Mouse (Mus musculus): ENCODE results near the gene Glul. TPM values are rescaled to one million over a fixed set of nuclear protein-coding genes. Genes with fewer than 3 reads are reported as not detected.
"Not testable (repeated sequence)": the region's sequence is repeated elsewhere in the genome, so short reads cannot be mapped to it uniquely, and the experiment has no call there.

Gene Glul
- total RNA-seq (2015) (58.1 and 63.4 TPM in 2 replicates), total RNA-seq (2017) (79.0 and 91.0 TPM in 2 replicates)

DNA sequence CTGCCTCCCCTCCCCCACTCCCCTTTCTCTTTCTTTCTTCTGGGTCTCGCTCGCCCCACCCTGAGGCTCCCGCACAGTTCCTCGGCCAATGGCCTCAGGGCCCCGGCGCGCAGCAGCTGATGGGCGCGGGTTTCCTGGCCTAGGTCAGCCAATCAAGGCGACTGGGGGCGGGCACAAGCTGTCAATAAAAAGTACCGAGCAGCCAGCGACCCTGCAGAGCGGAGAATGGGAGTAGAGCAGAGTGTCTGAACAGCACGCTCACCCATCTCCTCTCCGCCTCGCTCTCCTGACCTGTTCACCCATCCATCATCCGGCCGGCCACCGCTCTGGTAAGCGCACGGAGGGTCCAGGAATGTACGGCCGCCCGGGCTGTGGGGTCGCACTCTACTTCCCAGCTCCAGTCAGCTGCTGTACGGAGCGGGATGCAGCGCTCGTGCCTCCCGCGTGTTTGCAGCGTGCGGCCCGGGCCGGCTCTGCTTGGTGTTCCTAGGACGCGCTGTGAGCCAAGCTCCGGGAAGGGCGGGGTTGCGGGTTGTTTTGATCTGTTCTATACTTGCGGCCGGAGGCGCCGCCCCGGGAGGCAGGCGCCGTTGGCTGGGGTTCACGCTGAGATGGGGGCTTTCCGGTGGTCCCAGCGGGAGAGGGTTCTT, at the start of gene Glul, which contains the start of gene Teddm2:
Glul (plus strand) TSS at position 214 of the 650 bp plus-strand sequence.
Teddm2 (minus strand) TSS at position 498 of the 650 bp plus-strand sequence.
- ATAC-seq (ENCODE audit: poor library complexity, severe bottlenecking), result peak; percentile 82

DNA sequence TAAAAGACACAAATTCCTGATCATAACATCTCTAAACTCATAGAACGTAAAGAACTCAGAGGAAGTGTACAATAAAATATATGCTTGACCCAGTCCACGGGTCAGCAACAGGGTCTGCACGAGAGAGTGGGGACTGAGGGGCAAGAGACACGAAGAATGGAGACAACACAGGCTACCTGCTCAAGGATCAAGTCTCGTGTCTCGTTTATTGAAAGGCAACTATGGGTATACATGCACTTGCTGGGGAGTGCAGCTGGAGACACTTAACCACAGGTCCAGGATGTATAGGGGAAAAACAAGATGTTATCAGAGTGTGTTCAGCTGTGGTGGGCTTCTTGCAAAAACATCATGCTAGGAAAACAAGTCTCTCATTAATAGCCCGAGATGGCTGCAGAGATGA, 47.0 kb upstream of the Glul start:
- ATAC-seq (ENCODE audit: poor library complexity, severe bottlenecking), result not testable (repeated sequence)

DNA sequence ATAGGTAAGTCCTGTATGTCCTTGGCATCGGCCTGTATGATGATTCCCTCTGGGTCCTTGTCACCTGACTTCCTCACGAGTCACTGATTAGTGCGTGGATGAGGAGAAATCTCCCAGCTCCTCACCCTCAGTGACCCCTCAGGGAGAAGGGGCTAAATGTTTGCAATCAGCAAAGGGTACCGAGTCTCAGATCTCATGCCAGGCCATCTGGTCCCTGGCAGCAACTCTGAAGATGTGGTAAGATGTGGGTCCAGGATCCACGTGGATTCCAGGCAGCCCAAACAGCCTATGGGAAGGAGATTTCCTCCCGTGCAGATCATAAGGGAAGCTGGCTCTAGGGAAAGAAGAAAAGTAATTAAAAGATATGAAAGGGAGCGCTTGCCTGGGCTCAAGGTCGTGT, 43.8 kb upstream of the Glul start:
- ATAC-seq (ENCODE audit: poor library complexity, severe bottlenecking), result no peak

DNA sequence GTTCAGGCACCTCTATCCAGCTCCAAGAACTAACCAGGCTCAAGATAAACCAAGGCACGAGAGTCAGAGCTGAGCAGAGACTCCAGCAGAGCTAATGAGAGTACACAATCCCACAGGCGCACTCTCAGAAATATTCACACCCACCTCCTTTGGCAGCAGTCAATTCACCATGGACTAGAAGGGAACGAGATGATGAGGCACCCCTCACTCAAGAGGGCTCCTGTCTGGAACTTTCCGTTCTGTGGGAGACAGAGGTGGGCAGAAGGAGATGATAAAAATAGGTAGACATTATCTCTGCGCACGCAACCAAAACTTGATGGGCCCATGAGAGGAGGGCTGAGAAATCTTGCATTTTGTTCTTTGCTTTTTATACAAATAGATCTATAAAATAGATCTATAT, 25.7 kb upstream of the Glul start, which contains the start of gene Teddm1b:
Teddm1b (plus strand) TSS at position 301 of the 400 bp plus-strand sequence.
- no peak for ATAC-seq (ENCODE audit: poor library complexity, severe bottlenecking)

DNA sequence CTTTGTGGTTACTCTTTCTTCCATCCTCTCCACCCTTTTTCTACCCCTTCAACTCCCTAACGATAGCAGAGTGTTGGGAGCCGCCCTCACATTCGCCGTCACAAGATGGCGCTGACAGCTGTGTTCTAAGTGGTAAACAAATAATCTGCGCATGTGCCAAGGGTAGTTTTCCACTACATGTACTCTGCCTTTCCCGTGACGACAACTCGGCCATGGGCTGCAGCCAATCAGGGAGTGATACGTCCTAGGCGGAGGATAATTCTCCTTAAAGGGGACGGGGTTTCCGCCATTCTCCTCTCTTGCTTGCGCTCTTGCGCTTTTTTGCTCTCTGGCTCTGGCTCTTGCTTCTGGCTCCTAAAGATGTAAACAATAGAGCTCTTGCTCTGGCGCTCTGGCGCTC, 19.4 kb upstream of the Glul start:
- ATAC-seq (ENCODE audit: poor library complexity, severe bottlenecking), result not testable (repeated sequence)

DNA sequence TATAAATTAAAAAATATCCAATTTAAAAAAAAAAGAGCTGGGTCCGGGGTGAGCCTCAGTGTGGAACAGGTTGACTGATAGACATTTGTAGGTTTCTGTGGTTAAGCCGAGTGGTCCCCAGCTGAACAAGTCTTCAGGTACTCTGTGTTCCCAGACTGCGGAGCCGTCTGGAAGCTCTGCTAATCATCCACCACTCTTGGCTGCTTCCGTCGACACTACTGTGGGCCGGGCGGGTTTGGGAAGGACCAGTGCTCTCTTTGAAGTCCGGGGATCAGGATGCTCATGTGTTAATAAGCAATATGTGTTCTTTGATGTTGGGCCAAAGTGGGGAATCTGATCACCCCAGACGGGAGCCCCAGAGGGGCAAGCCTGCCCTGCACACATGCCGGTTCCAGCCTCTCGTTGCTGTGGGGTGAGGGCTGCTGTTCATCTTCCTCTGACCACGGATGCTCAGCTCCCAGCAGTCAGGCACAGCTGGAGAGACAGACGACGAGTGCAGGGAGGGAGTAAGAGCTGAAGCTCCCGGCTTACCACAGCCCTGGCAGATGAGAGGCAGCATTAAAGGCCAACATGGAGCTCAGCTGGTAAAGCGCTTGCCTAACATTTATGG, 13.6 kb upstream of the Glul start:
- no peak for ATAC-seq (ENCODE audit: poor library complexity, severe bottlenecking)

DNA sequence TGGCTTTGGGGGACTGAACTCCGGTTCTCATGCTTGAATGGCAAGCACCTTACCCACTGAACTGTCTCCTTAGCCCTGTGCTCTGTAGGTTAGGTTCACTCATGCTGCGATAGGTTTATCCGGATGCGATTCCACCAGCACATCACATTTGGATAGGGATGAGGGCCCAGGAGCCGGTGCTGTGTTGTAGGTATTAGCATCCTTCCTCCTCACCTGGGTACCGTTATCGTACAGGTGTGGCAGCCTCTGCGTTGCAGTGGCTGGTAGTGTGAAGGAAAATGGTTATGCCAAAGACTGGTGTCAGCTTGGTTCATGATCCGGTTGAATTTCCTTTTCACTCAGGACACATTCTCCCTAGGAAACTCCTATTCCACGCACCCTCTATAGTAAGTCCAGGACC, 9.6 kb upstream of the Glul start:
- ATAC-seq (ENCODE audit: poor library complexity, severe bottlenecking), result no peak

DNA sequence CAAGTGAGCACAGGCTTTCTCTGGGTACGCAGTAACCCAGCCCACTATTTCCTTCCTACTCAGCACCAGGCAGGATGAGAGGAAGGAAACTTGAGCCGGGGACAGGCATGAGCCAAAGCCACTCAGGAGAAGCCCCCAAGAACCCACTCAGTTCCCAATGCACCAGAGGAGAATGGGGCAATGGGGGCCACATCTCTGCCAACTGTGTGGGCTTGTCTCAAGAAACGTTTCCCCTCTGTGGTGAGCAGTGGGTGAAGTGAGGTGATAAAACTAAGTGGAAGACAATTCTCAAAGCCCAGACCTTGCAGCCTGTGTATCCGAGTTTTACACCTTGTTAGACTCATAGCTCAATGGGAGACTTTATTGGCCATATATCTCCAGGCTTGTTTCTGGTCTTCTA, 8.3 kb upstream of the Glul start, which contains the start of gene Teddm1a:
Teddm1a (plus strand) TSS at position 301 of the 400 bp plus-strand sequence.
- ATAC-seq (ENCODE audit: poor library complexity, severe bottlenecking), result no peak

DNA sequence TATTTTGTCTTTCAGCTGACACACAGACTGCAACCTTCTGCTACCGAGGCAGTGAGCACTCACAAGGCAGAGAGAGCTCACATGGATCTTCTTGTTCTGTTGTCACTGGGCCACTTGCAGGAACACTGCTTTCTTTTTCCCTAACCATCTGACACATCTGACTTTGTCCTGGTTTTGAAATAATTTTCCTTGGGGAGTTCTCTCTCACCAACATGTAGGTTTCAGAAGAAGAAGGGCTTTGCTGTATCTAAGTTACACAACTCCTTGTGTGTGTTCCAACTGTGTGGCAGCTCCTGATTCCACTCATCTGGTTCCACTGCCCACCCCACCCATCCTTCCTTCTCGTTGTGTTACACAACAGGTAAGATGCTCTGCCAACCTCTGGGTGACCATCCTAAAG, 6.0 kb upstream of the Glul start:
- no peak for ATAC-seq (ENCODE audit: poor library complexity, severe bottlenecking)

DNA sequence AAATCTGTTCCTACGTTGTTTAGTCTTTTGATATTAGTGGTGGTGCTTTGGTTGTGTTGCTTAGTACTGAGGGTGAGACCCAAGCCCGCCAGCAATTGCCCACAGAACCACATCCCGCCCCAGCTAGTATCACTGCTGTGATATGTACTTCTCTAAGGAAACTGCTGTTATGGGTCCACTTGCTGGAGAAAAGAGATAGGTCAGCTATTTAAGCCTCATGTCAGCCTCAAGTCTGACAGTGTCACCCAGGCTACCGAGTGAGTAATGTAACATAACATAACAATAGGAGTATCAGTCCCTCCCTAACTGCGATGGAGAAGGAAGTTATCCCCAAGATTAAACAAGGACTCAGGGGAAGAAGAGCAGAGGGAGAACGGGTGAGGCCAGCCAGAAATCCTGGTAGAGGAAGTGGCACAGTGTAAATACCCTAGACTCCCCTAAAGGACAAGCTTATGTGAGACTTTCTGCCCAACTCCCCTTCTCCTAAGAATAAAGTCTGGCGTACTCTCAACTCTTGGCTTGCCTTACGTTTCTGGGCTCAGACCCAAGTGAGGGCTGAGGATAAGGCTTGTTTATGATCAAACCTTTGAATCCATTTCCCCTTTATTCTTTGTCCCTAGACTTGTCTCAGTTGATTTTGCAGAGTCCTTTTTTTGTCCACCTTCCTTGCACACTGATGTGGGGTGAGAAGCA, 5.4 kb upstream of the Glul start:
- no peak for ATAC-seq (ENCODE audit: poor library complexity, severe bottlenecking)

DNA sequence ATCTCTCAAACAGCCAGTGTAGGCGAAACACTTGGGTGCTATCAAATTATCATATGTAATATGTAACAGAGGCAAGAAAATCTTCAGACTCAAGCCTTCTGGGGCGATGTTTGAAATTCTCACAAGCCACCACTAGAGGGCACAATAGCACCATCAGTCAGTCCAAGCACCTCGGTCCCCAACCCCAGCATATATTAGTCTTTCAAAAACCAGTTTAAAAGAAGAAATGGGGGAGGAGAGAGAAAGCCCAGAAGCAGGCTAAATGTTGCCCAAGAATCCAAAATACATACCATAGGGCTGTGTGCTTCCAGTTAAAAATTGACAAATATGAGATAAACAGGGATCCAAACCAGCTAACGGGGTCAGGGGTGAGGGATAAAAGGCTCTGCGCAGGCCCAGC, 4.8 kb upstream of the Glul start:
- ATAC-seq (ENCODE audit: poor library complexity, severe bottlenecking), result peak; percentile 49

DNA sequence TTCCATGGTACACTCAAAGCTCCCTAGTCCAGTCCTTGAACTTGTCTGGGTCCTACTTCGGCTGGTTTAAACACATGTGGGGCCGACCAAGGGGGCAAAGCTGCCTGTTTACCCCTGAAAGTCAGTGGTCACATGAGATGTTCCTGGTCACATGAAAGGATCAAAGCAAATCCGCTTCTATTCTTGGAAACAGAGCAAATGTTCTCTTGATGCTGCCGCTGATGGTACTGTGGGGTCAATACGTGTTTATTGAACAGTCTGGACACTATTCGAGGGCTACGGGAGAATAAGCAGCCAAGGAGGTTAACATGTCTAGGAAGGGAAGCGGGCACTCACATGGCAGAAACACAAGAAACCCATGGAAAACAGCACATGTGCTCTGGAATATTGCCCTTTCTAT, 2.5 kb upstream of the Glul start:
- ATAC-seq (ENCODE audit: poor library complexity, severe bottlenecking), result no peak

DNA sequence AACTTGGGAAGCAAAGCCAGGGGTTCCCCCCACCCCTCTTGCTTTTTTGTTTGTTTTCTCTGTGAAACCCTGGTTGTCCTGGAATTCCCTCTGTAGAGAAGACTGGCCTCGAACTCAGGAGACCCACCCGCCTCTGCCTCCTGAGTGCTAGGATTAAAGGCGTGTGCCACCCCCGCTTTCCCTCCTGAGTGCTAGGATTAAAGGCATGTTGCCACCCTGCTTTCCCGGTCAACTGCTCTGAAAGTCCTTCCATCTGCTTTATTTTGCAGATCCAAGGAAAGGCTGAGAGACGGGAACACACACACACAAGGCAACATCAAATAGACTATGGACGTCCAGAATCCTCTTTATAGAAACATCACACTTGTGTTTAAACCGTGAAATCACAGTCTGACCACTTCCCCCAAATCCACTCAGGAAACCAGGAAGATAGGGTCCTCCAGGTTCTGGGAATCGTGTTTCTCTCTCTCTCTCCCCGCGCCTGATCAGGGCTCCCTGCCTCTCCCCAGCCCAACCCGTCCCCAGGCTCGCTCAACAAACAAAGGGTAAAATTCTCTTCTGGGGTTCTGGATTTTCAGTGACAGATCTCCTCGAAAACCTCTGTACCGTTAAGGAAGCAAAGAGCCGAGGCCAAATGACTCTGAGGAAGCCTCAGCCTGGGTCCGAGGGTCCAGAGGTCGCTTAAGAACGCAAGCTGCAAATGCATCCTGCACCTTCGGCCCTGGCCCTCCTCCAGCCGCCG, 584 bp upstream of the Glul start:
- ATAC-seq (ENCODE audit: poor library complexity, severe bottlenecking), result no peak

DNA sequence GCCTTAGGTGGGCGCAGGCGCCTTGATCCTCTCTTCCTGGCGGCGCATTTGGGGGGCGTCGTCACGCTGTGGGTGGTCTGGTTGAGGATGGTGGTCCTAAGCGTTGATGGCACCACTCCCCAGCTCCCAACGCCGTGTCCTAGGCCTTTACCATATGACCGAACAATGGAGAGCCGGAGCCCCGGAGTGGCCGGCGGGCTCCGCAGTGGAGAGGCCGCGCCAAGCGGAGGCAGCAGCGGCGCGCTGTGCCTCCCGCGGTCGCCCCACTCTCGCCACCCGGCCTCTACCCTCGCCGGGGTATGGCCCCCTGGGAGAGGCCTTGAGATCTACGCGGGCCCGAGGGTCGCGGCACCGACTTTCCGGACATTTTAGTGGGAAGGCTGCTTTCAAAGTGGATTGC, 637 bp downstream of the Glul start:
- peak; percentile 23 for ATAC-seq (ENCODE audit: poor library complexity, severe bottlenecking)

DNA sequence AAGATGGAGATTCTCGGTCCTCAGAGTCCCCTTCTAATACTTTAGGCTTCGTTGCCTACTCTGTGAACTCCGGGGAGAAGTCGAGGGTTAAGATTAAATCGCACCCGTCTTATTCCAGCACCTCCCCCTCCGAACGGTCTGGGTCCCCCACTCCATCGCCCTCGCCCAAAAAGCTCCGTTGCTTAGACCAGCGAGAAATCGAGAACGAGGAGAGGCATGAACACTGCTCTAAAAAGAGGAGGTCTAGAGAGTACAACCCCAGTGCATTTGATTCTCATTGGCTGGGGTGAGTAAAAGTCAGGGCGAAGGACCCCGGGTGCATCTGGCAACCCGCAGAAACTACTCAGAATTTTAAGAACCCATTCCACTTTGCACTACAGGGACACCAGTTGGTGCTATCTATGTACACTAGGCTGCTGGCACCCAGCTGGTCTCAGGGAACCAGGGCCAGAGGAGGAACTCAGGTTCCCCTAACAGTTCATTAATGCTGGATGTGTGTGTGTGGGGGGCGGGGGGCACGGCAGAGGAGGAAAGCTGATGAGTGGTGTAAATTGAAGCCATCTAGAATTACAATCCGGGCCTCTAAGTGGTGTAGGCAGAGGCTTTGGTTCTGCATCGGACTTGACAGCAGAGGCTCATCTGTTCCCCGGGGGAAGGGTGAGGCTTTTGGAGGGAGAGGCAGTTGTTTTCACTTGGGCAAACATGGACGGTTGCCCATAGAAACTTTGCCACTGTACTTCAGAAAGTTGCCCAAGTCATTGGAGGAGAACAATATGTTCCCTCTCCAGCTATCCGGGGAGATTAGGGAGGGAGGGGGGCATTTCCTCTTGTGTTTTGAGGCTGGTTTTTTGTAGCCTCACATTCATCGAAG, 1.4 kb downstream of the Glul start:
- peak; percentile 2; the same call in 1 of the 2 replicates for ATAC-seq (ENCODE audit: poor library complexity, severe bottlenecking)

DNA sequence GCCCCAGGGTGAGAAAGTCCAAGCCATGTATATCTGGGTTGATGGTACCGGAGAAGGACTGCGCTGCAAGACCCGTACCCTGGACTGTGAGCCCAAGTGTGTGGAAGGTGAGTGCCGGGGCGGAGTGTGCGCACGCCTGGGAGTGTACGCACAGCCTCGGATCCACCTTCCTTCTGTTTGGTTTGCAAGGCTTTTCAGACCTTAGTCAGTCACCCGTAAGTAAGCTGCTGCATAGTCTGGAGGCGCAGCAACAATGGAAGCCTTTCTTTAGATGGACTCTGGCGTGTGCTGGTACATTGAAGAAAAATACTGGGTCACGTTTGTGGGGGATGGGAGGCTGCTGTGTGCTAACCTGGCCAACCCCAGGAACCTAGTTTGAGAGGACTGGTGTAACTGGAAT, 3.3 kb downstream of the Glul start:
- ATAC-seq (ENCODE audit: poor library complexity, severe bottlenecking), result no peak

DNA sequence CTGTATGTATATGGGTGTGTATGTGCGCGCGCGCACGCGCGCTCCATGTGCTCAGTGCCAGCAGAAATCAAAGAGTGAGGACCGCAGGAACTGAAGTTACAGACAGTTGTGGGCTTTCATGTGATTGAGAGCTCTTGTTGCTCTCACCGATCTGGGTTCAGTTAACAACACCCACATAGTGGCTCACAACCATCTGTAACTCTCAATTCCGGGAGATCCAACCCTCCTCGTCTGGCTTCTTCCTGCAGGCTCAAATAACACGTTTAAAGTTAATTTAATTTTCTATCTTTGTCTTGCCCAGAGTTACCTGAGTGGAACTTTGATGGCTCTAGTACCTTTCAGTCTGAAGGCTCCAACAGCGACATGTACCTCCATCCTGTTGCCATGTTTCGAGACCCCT, 4.5 kb downstream of the Glul start:
- no peak for ATAC-seq (ENCODE audit: poor library complexity, severe bottlenecking)

DNA sequence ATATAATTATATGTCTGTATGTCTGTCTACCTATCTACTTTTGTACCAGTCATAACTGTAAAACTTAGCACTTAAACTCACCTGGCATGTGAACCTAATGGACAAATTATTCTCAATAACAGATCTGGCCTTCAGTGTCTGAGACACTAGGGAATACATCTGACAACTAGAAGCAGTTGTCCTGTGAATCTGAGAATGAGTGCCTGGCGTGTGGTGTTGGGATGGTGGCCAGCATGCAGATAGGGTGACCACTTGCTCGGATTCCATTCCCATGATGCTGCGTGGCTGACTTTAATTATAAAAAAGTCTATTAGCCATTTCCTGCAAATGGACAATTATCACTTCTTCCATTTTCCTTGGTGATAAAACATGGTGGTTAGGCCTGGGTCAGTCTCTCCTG, 6.1 kb downstream of the Glul start:
- no peak for ATAC-seq (ENCODE audit: poor library complexity, severe bottlenecking)

DNA sequence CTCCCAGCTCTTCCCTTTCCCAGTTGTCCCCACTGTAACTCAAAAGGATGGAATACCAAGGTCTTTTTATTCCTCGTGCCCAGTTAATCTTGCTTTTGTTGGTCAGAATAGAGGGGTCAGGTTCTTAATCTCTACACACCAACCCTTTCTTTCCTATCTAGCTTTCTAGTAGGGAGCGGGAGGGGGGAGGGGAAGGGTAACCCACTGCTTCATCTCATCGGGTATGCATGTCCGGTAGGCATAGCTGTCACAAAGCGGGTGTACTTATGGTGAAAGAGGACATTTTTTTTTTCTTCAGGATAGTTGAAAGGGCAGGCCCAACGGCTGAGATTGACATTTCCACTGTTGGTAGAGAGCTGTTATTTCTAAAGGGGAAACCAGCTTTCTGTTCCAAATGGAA, 8.5 kb downstream of the Glul start:
- no peak for ATAC-seq (ENCODE audit: poor library complexity, severe bottlenecking)

DNA sequence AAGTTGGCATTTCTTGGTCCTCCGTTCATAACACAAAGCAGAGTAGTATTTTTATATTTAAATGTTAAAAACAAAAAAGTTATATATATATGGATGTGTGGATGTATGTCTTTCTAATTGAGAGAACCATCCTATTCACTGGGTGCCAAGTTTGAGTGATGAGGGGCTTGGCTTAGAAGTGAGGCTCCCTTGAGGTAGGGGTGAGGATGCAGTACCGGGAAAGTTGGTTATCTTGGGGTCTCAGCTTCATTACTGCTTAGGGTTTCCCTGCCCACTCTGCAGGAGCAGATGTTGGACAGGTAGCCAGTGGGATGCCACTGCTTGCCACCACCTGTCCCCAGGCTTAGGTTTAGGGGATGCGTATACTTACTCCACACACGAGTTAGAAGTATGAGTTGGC, 9.0 kb downstream of the Glul start:
- no peak for ATAC-seq (ENCODE audit: poor library complexity, severe bottlenecking)
